Mouse (Mus musculus) embryonic facial prominence, embryonic 12.5 days (tissue): ENCODE data around the gene Cdsn. TPM values are rescaled to one million over a fixed set of nuclear protein-coding genes. Genes with fewer than 3 reads are reported as not detected.

Experiments
- ATAC-seq: fragments of 200-750 bp; cut with Nextera tagmentation; 2 replicates; pipeline ENCODE4 v1.8.0; 2017; ENCODE audit not compliant: insufficient number of reproducible peaks, insufficient read depth, low FRiP score, low TSS enrichment
- H3K27ac ChIP-seq: fragments of 300-500 bp; sonication (generic); 2 replicates; pipeline ENCODE4 v1.5.1; 2016; ENCODE audit warnings: mild to moderate bottlenecking
- H3K27me3 ChIP-seq: fragments of 300-500 bp; sonication (generic); 2 replicates; pipeline ENCODE4 v1.6.1; 2016; ENCODE audit warnings: mild to moderate bottlenecking, moderate library complexity
- H3K36me3 ChIP-seq: fragments of 300-500 bp; sonication (generic); 2 replicates; pipeline ENCODE4 v1.6.1; 2016; ENCODE audit warnings: mild to moderate bottlenecking
- H3K4me1 ChIP-seq: fragments of 300-500 bp; sonication (generic); 2 replicates; pipeline ENCODE4 v1.6.1; 2016
- H3K4me2 ChIP-seq: fragments of 300-500 bp; sonication (generic); replicated peaks from 2 replicates; pipeline ENCODE4 v1.6.1; 2016; ENCODE audit warnings: mild to moderate bottlenecking, moderate library complexity
- H3K4me3 ChIP-seq: fragments of 300-500 bp; sonication (generic); 2 replicates; pipeline ENCODE4 v1.5.1; 2016; ENCODE audit warnings: mild to moderate bottlenecking
- H3K9ac ChIP-seq: fragments of 300-500 bp; sonication (generic); 2 replicates; pipeline ENCODE4 v1.6.1; 2016; ENCODE audit warnings: mild to moderate bottlenecking, moderate library complexity
- H3K9me3 ChIP-seq: fragments of 300-500 bp; sonication (generic); 2 replicates; pipeline ENCODE4 v1.6.1; 2016; ENCODE audit warnings: mild to moderate bottlenecking, moderate library complexity
- WGBS: fragments of 180-500 bp; shearing (Covaris S2); methylation state at CpG from one replicate; pipeline ENCODE4 v1.1.7; 2016; 5-methylcytosine and 5-hydroxymethylcytosine counted together
- polyA plus RNA-seq: library from polyadenylated mRNA; unstranded; fragments of >200 nt; fragmentation: Nextera tagmentation; extraction: Ambion mirVana; gene quantifications from 2 replicates; pipeline ENCODE4 v1.2.1, GENCODE M21; 2016

Gene Cdsn
- polyA plus RNA-seq, 1 experiment from 2014 or later: 0.08 TPM

GRCm38 (mm10) chr17:35584330-35584937 is 32.5 kb downstream of the Cdsn start:
- H3K4me3 ChIP-seq: no peak overlapping the region
- no peaks in the 10 kb centered on the region for H3K36me3 ChIP-seq
- 20% methylated on average over 16 of the region's 16 CpGs for WGBS
- H3K27ac ChIP-seq: no peak overlapping the region
- no peak overlapping the region; the same call in 1 of the 2 replicates for H3K4me2 ChIP-seq
- H3K9ac ChIP-seq: no peak overlapping the region
- H3K9me3 ChIP-seq: no peaks in the 10 kb centered on the region
- no peaks in the 10 kb centered on the region for H3K4me1 ChIP-seq
- H3K27me3 ChIP-seq: no peaks in the 10 kb centered on the region
- no peak for ATAC-seq

- Histone ChIP-seq H3K9ac (no peak overlapping the region), H3K36me3 (no peaks in the 10 kb centered on the region), H3K27me3 (no peaks in the 10 kb centered on the region), H3K27ac (no peak overlapping the region), H3K4me1 (no peaks in the 10 kb centered on the region), H3K4me2 (no peak overlapping the region), H3K4me3 (no peak overlapping the region), H3K9me3 (no peaks in the 10 kb centered on the region)
- no peak for ATAC-seq
- WGBS: 83% methylated on average over 1 of the region's 1 CpGs
Measured at GRCm38 (mm10) chr17:35587291-35587690, 35.4 kb downstream of the Cdsn start.

GRCm38 (mm10) chr17:35588387-35588786 is 36.5 kb downstream of the Cdsn start:
- H3K27ac ChIP-seq: no peak overlapping the region
- no peaks in the 10 kb centered on the region for H3K36me3 ChIP-seq
- no peak overlapping the region for H3K4me2 ChIP-seq
- H3K27me3 ChIP-seq: no peaks in the 10 kb centered on the region
- H3K4me1 ChIP-seq: no peaks in the 10 kb centered on the region
- H3K9me3 ChIP-seq: no peaks in the 10 kb centered on the region
- 9% methylated on average over 4 of the region's 4 CpGs for WGBS
- H3K4me3 ChIP-seq: no peak overlapping the region
- H3K9ac ChIP-seq: no peak overlapping the region
- ATAC-seq: no peak

DNA sequence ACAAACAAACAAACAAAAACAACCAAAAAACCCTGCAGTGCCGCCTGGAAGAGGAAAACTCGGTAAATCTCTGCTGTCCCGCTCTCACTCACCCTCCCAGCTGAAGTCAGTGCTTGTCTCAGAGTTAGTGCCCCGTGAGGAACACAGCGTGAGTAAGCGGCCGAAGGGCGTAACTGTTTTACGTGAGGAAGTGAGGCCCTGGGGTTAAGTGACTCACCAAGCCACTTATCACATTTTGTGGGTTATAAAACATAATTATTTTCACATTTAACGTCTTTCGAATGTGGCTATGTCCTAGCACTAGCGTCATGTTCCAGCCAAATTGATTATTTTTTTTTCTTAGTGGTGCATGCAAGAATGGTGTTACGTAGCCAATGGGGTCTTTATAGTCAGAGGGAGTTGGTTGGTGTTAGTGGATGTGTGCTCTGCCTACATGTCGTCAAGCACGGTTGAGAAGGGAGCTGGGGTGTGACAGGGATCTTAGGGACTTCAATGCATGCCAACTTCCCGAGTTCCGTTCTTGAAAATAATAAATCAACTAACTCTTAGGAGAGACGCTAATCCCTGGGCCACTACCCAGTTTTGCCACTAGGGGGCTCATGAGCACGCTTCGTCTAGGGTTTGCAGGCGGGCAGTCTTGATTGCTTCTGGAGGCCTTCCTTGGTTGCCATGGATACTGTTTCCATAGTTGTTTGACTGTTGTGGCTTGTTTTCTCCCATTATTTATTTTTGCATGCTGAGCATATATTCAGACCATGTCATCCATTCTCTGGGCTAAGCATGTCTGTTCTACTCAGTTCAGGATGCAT is 38.7 kb downstream of the Cdsn start:
- WGBS: 53% methylated on average over 21 of the region's 21 CpGs
- Histone ChIP-seq H3K4me2 (no peak overlapping the region), H3K9me3 (no peaks in the 10 kb centered on the region), H3K9ac (no peak overlapping the region), H3K4me1 (no peaks in the 10 kb centered on the region), H3K27me3 (no peaks in the 10 kb centered on the region), H3K27ac (no peak overlapping the region), H3K4me3 (no peak overlapping the region), H3K36me3 (no peaks in the 10 kb centered on the region)
- 0 out of 2 replicates have a peak, but pooled peaks have one; percentile 10 for ATAC-seq

GRCm38 (mm10) chr17:35591219-35591578 is 39.3 kb downstream of the Cdsn start:
- no peaks in the 10 kb centered on the region for H3K27me3 ChIP-seq
- H3K9me3 ChIP-seq: no peaks in the 10 kb centered on the region
- H3K9ac ChIP-seq: no peak overlapping the region
- 94% methylated on average over 7 of the region's 7 CpGs for WGBS
- H3K4me3 ChIP-seq: no peak overlapping the region
- no peak for ATAC-seq
- H3K4me1 ChIP-seq: no peaks in the 10 kb centered on the region
- H3K4me2 ChIP-seq: no peak overlapping the region
- no peaks in the 10 kb centered on the region for H3K36me3 ChIP-seq
- no peak overlapping the region for H3K27ac ChIP-seq

- Histone ChIP-seq H3K27me3 (no peaks in the 10 kb centered on the region), H3K4me3 (no peak overlapping the region), H3K9ac (no peak overlapping the region), H3K27ac (no peak overlapping the region), H3K4me1 (no peaks in the 10 kb centered on the region), H3K4me2 (no peak overlapping the region), H3K9me3 (0 out of 2 replicates have a peak, but pooled peaks cover under 1% of the 10 kb centered on the region), H3K36me3 (no peaks in the 10 kb centered on the region)
- no peak for ATAC-seq
- WGBS: 89% methylated on average over 15 of the region's 15 CpGs
Measured at GRCm38 (mm10) chr17:35591731-35592130, 39.8 kb downstream of the Cdsn start.

- Histone ChIP-seq H3K4me2 (no peak overlapping the region), H3K9ac (no peak overlapping the region), H3K36me3 (no peaks in the 10 kb centered on the region), H3K4me3 (no peak overlapping the region), H3K4me1 (no peaks in the 10 kb centered on the region), H3K27ac (no peak overlapping the region), H3K9me3 (0 out of 2 replicates have a peak, but pooled peaks cover 5% of the 10 kb centered on the region), H3K27me3 (no peaks in the 10 kb centered on the region)
- 81% methylated on average over 9 of the region's 9 CpGs for WGBS
- ATAC-seq: no peak
Measured at GRCm38 (mm10) chr17:35592131-35592530, 40.2 kb downstream of the Cdsn start.

- no peaks in the 10 kb centered on the region for H3K36me3 ChIP-seq
- H3K9me3 ChIP-seq: 0 out of 2 replicates have a peak, but pooled peaks cover 6% of the 10 kb centered on the region
- no peak overlapping the region for H3K4me2 ChIP-seq
- H3K9ac ChIP-seq: no peak overlapping the region
- H3K4me3 ChIP-seq: no peak overlapping the region
- WGBS: 44% methylated on average over 4 of the region's 4 CpGs
- no peak for ATAC-seq
- no peak overlapping the region for H3K27ac ChIP-seq
- no peaks in the 10 kb centered on the region for H3K4me1 ChIP-seq
- no peaks in the 10 kb centered on the region for H3K27me3 ChIP-seq
Measured at GRCm38 (mm10) chr17:35593786-35594185, 41.9 kb downstream of the Cdsn start.

DNA sequence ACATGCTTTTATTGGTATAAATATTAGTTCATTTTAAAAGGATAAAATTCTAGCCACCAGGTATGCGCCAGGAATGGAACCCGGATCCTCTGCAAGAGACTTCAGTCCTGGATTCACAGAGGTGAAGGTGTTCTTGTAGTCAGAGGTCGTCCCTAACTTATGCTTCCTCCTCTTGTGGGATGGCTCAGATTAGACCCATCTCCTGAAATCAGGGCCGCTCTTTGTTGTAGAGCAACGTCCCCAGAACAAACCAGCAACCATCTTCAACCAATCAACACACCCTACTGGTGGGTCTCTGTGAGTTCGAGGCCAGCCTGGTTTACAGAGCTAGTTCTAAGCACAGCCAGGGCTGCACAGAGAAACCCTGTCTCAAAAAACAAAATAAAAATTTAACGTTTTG is 42.5 kb downstream of the Cdsn start:
- Histone ChIP-seq H3K4me1 (no peaks in the 10 kb centered on the region), H3K4me3 (no peak overlapping the region), H3K4me2 (no peak overlapping the region), H3K36me3 (no peaks in the 10 kb centered on the region), H3K9me3 (0 out of 2 replicates have a peak, but pooled peaks cover 6% of the 10 kb centered on the region), H3K27ac (no peak overlapping the region), H3K9ac (no peak overlapping the region), H3K27me3 (no peaks in the 10 kb centered on the region)
- ATAC-seq: no peak
- WGBS: 82% methylated on average over 7 of the region's 7 CpGs

DNA sequence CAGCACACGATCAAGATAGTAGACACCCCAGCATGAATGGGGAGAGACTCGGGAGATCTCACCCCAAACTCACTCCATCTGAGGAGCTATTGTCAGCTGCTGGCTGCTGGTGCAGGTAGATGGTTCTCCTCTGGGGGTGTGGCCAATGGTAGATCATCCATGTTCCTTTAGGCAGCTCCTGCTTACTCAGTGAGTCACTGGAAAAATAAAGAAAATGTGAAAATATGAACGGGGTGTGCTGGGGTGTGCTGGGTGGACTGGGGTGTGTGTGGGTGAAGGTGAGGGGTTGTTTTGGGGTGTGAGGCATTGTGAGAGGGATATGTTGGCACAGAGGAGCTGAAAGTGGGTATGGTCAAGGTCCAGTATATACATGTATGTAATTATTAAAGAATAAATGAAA is 45.5 kb downstream of the Cdsn start:
- ATAC-seq: no peak
- H3K4me1 ChIP-seq: no peaks in the 10 kb centered on the region
- H3K36me3 ChIP-seq: no peaks in the 10 kb centered on the region
- H3K9me3 ChIP-seq: 0 out of 2 replicates have a peak, but pooled peaks cover 6% of the 10 kb centered on the region
- no peaks in the 10 kb centered on the region for H3K27me3 ChIP-seq
- no peak overlapping the region for H3K27ac ChIP-seq
- H3K4me2 ChIP-seq: no peak overlapping the region
- H3K9ac ChIP-seq: no peak overlapping the region
- WGBS: 95% methylated on average over 3 of the region's 3 CpGs
- H3K4me3 ChIP-seq: no peak overlapping the region

DNA sequence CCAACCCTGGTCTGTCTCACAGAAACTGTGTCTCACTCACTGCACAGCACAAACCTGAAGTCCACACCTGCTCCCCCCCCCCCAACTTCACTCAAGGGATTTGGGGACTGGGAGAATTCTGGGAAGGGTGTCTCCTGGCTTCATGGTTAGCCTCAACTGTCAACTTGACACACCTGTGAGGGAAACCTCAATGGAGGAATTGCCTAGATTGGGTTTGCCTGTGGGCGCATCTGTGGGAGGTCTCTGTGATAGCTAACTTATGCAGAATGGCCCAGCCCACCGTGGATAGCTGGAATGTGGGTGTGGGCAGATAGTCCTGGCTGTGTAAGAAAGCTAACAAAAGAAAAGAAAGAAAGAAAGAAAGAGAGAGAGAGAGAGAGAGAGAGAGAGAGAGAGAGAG is 49.3 kb downstream of the Cdsn start, which contains the start of gene Sfta2:
Gene Sfta2, plus strand, starts transcription at position 301 of the 400 bp plus-strand sequence.
- H3K36me3 ChIP-seq: no peaks in the 10 kb centered on the region
- no peaks in the 10 kb centered on the region for H3K27me3 ChIP-seq
- H3K9me3 ChIP-seq: 0 out of 2 replicates have a peak, but pooled peaks cover 6% of the 10 kb centered on the region
- H3K9ac ChIP-seq: no peak within 1 kb of the TSS
- H3K27ac ChIP-seq: no peak within 1 kb of the TSS
- no peak within 1 kb of the TSS for H3K4me3 ChIP-seq
- no peak for ATAC-seq
- H3K4me1 ChIP-seq: no peaks in the 10 kb centered on the region
- H3K4me2 ChIP-seq: no peak within 1 kb of the TSS
- WGBS: 45% methylated on average over 2 of the region's 2 CpGs

DNA sequence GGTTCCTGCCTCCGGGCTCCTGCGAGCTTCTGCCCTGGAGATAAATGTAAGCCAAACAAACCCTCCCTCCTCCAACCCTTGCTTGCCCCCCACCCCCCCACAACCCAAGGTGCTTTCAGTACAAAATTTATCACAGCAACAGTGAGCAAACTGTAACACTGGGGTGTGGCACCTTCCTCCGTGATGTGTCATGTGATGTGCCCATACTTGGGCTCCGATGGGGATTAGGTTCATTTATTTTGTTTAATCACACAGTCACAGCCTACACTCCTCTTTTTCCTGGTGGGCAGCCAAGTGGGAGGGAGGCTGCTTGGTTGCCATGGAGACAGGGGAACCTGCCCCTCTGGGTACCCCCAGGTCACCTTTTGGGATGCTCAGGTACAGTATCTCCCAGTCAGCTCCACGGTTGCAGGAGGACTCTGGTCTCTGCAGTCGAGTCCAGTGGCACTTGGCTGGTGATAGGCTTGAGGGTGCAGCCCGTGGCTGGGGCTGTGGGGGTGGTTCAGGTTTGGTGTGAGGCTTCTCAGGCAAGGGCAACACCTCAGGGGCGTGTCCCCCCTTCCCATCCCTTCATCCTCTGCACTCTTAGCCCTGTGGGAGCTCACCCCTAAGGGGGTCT is 49.9 kb downstream of the Cdsn start:
- no peak overlapping the region for H3K27ac ChIP-seq
- no peak for ATAC-seq
- H3K36me3 ChIP-seq: no peaks in the 10 kb centered on the region
- no peak overlapping the region for H3K4me2 ChIP-seq
- 57% methylated on average over 8 of the region's 8 CpGs for WGBS
- H3K27me3 ChIP-seq: no peaks in the 10 kb centered on the region
- H3K4me1 ChIP-seq: no peaks in the 10 kb centered on the region
- no peak overlapping the region for H3K4me3 ChIP-seq
- 0 out of 2 replicates have a peak, but pooled peaks cover 5% of the 10 kb centered on the region for H3K9me3 ChIP-seq
- no peak overlapping the region for H3K9ac ChIP-seq
